Mouse (Mus musculus) lung, adult 2 months (tissue): ENCODE measurements around the gene Fam126a.

Source experiments
- CTCF ChIP-seq: fragments of 200-500 bp; IDR thresholded peaks from 2 replicates; pipeline ENCODE4 v1.5.1; 2011; ENCODE audit warnings: mild to moderate bottlenecking, low read length, control low read depth; ENCODE audit not compliant: insufficient read depth
- POLR2A ChIP-seq: fragments of 200-500 bp; IDR thresholded peaks from 2 replicates; pipeline ENCODE4 v1.6.1; 2011; ENCODE audit warnings: low read depth, mild to moderate bottlenecking, control low read depth, low read length, borderline replicate concordance; ENCODE audit errors: extremely low read depth

DNA sequence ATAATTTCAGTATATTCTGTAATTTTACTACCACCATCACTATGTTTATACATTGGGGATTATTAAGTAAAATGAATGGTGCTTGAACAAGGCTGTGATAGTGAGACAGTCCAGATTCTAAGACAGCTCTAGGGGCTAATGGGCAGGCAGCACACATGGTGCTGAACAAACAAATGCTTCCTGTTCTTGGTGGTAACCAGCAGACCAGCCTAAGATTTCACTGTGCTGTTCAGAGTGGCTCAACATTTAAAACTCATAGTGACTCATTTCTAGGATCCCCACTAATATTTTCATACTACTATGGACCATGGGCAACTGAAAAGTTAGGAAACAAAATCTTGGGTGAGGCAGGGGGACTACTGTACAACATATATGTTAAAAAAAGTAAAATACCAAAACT lies 10.1 kb upstream of the Fam126a start:
- TF ChIP-seq CTCF (no peak), POLR2A (no peak)
